Mouse (Mus musculus): ENCODE data around the gene Foxk2. TPM values are rescaled to one million over a fixed set of nuclear protein-coding genes. Genes with fewer than 3 reads are reported as not detected.
"Not testable (repeated sequence)": the region's sequence is repeated elsewhere in the genome, so short reads cannot be mapped to it uniquely, and the experiment has no call there.

The Foxk2 gene
- polyA plus RNA-seq, 1 experiment from 2014 or later: 7.1 TPM

DNA sequence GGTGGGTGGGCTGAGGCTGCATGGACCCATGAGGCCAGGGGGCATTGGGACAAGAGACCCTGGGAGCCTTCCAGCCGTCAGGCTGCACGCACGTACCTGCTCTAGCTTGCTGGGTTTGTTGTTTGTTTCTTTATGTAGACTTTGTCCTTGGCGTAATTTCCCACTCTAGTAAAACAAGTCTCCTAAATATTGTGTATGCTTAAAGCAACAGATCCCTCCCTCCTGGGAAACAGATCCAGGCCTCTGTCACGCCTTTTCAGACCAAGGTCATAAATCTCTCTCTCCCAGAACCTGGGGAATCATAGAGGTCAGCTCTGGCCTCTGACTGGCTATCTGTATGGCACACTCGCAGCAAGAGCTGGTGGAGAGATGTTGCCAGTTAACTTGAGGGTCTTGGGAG, 47.9 kb downstream of the Foxk2 start:
- peaks cover 65% of the 10 kb centered on the region for H3K36me3 ChIP-seq (ENCODE audit: insufficient read depth, low read length)
- H3K27me3 ChIP-seq (ENCODE audit: insufficient read depth, low read length); H3K4me3 ChIP-seq (ENCODE audit: low read length); ATAC-seq (ENCODE audit: low FRiP score, low TSS enrichment); H3K9ac ChIP-seq (replicated peaks; ENCODE audit: low read length); H3K27ac ChIP-seq (ENCODE audit: low read length); H3K4me2 ChIP-seq (replicated peaks; ENCODE audit: low read depth, low read length); H3K9me3 ChIP-seq (ENCODE audit: low read length); H3K4me1 ChIP-seq (ENCODE audit: insufficient read depth, low read length): not testable (repeated sequence)
- WGBS: 68% methylated on average over 6 of the region's 6 CpGs

GRCm38 (mm10) chr11:121326034-121326433, 66.2 kb downstream of the Foxk2 start:
- 65% methylated on average over 1 of the region's 1 CpGs for WGBS

GRCm38 (mm10) chr11:121326681-121327080, 66.9 kb downstream of the Foxk2 start:
- Histone ChIP-seq H3K27ac (ENCODE audit: low read length) (no peak overlapping the region), H3K9me3 (ENCODE audit: low read length) (0 out of 2 replicates have a peak, but pooled peaks cover 2% of the 10 kb centered on the region), H3K27me3 (ENCODE audit: insufficient read depth, low read length) (no peaks in the 10 kb centered on the region), H3K4me1 (ENCODE audit: insufficient read depth, low read length) (no peaks in the 10 kb centered on the region), H3K4me3 (ENCODE audit: low read length) (no peak overlapping the region), H3K36me3 (ENCODE audit: insufficient read depth, low read length) (peaks cover 38% of the 10 kb centered on the region), H3K9ac (replicated peaks; ENCODE audit: low read length) (no peak overlapping the region), H3K4me2 (replicated peaks; ENCODE audit: low read depth, low read length) (no peak overlapping the region)
- 96% methylated on average over 5 of the region's 5 CpGs for WGBS
- ATAC-seq (ENCODE audit: low FRiP score, low TSS enrichment): no peak

More at GRCm38 (mm10) chr11:121326034-121326433, 66.2 kb downstream of the Foxk2 start:
- Histone ChIP-seq H3K9me3 (ENCODE audit: low read length) (0 out of 2 replicates have a peak, but pooled peaks cover 4% of the 10 kb centered on the region), H3K9ac (replicated peaks; ENCODE audit: low read length) (no peak overlapping the region), H3K4me3 (ENCODE audit: low read length) (no peak overlapping the region), H3K27me3 (ENCODE audit: insufficient read depth, low read length) (no peaks in the 10 kb centered on the region), H3K4me2 (replicated peaks; ENCODE audit: low read depth, low read length) (no peak overlapping the region), H3K36me3 (ENCODE audit: insufficient read depth, low read length) (peaks cover 38% of the 10 kb centered on the region), H3K27ac (ENCODE audit: low read length) (no peak overlapping the region), H3K4me1 (ENCODE audit: insufficient read depth, low read length) (no peaks in the 10 kb centered on the region)
- ATAC-seq (ENCODE audit: low FRiP score, low TSS enrichment): no peak

DNA sequence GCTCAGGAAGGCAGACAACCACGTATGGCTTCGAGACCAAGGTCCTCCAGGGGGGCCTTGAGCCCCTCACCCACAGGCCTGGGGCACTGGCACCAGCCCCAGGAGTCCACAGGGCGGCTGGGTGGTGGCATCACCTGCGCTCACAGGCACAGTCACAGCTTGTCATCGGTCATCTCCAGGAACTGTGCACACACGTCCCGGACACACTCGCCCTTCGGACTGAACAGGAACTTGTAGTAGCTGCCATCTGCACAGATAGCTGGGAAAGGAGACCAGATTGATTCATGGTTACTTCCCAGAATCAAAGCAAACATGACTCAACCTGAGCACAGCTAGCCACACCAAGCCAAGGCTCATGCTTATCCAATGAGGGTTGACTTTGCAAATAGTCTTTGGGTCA, 68.4 kb downstream of the Foxk2 start:
- H3K9ac ChIP-seq (replicated peaks; ENCODE audit: low read length): no peak overlapping the region
- H3K36me3 ChIP-seq (ENCODE audit: insufficient read depth, low read length): peaks cover 42% of the 10 kb centered on the region
- no peak for ATAC-seq (ENCODE audit: low FRiP score, low TSS enrichment)
- 96% methylated on average over 9 of the region's 9 CpGs for WGBS
- H3K4me3 ChIP-seq (ENCODE audit: low read length): no peak overlapping the region
- H3K27ac ChIP-seq (ENCODE audit: low read length): no peak overlapping the region
- no peaks in the 10 kb centered on the region for H3K4me1 ChIP-seq (ENCODE audit: insufficient read depth, low read length)
- no peak overlapping the region for H3K4me2 ChIP-seq (replicated peaks; ENCODE audit: low read depth, low read length)
- no peaks in the 10 kb centered on the region for H3K9me3 ChIP-seq (ENCODE audit: low read length)
- H3K27me3 ChIP-seq (ENCODE audit: insufficient read depth, low read length): no peaks in the 10 kb centered on the region

DNA sequence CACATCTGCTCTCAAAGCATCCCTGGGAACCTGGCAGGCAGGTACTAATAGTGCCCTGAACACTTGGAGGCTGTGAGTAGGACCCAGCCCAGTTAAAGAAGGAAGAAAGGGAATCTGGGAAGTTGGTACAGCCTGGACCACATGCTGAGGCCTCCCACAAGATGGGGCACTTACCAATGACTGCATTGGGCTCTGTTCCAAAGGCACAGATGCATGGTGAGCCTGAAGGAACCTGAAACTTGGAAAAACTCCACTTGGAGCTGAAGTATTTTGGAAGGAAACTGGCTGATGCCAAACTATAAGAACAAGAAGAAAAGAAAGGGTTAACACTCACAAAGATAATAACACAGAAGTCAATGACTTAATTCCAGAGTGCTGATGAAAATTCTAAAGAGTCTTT, 68.8 kb downstream of the Foxk2 start:
- no peak overlapping the region for H3K27ac ChIP-seq (ENCODE audit: low read length)
- H3K9me3 ChIP-seq (ENCODE audit: low read length): no peaks in the 10 kb centered on the region
- no peaks in the 10 kb centered on the region for H3K4me1 ChIP-seq (ENCODE audit: insufficient read depth, low read length)
- no peak overlapping the region for H3K9ac ChIP-seq (replicated peaks; ENCODE audit: low read length)
- peaks cover 44% of the 10 kb centered on the region for H3K36me3 ChIP-seq (ENCODE audit: insufficient read depth, low read length)
- H3K4me3 ChIP-seq (ENCODE audit: low read length): no peak overlapping the region
- H3K27me3 ChIP-seq (ENCODE audit: insufficient read depth, low read length): no peaks in the 10 kb centered on the region
- no peak overlapping the region for H3K4me2 ChIP-seq (replicated peaks; ENCODE audit: low read depth, low read length)
- no peak for ATAC-seq (ENCODE audit: low FRiP score, low TSS enrichment)

DNA sequence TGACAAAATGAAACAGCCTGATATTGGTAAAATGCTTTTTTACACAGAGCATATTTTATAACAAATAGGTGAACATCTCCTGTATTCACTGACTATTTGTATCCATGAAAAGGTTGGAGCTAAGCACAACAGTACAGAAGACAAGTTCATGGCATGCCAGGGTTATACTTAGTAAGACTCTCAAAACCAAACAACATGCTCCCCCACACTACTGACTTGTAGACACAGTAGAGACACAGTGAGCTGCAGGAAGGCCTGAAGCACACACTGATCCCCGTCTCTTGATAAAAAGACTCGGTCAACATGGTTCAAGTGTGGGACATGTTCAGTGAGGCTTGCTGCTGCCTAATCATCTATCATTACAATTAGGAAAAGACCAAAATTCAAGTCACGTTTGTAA, 71.9 kb downstream of the Foxk2 start:
- H3K4me1 ChIP-seq (ENCODE audit: insufficient read depth, low read length): no peaks in the 10 kb centered on the region
- H3K9ac ChIP-seq (replicated peaks; ENCODE audit: low read length): no peak overlapping the region
- ATAC-seq (ENCODE audit: low FRiP score, low TSS enrichment): no peak
- H3K9me3 ChIP-seq (ENCODE audit: low read length): no peaks in the 10 kb centered on the region
- no peak overlapping the region for H3K27ac ChIP-seq (ENCODE audit: low read length)
- H3K27me3 ChIP-seq (ENCODE audit: insufficient read depth, low read length): no peaks in the 10 kb centered on the region
- H3K4me2 ChIP-seq (replicated peaks; ENCODE audit: low read depth, low read length): no peak overlapping the region
- H3K36me3 ChIP-seq (ENCODE audit: insufficient read depth, low read length): peaks cover 65% of the 10 kb centered on the region
- no peak overlapping the region for H3K4me3 ChIP-seq (ENCODE audit: low read length)
- 91% methylated on average over 3 of the region's 3 CpGs for WGBS

DNA sequence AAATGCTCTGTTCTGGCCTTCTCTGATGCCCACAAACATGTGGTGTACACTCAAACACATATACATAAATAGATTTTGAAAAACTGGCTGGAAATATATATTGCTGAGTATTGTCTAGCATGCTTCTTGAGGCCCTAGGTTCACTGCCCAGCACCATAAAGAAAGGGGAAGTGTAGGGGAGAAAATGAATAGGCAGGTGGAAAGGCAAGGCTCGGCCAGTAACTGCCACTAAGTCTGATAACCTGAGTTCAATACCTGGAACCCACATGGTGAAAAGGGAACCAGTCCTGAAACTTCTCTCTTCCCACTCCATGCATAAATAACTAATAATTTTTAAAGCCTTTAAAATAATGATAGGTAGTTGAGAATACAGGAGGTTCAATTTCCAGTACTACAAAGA, 79.9 kb downstream of the Foxk2 start:
- Histone ChIP-seq H3K4me2 (replicated peaks; ENCODE audit: low read depth, low read length) (no peak overlapping the region), H3K9me3 (ENCODE audit: low read length) (no peaks in the 10 kb centered on the region), H3K27me3 (ENCODE audit: insufficient read depth, low read length) (no peaks in the 10 kb centered on the region), H3K9ac (replicated peaks; ENCODE audit: low read length) (no peak overlapping the region), H3K27ac (ENCODE audit: low read length) (no peak overlapping the region), H3K36me3 (ENCODE audit: insufficient read depth, low read length) (peaks cover 23% of the 10 kb centered on the region), H3K4me1 (ENCODE audit: insufficient read depth, low read length) (no peaks in the 10 kb centered on the region), H3K4me3 (ENCODE audit: low read length) (no peak overlapping the region)
- WGBS: 84% methylated on average over 1 of the region's 1 CpGs
- no peak for ATAC-seq (ENCODE audit: low FRiP score, low TSS enrichment)

DNA sequence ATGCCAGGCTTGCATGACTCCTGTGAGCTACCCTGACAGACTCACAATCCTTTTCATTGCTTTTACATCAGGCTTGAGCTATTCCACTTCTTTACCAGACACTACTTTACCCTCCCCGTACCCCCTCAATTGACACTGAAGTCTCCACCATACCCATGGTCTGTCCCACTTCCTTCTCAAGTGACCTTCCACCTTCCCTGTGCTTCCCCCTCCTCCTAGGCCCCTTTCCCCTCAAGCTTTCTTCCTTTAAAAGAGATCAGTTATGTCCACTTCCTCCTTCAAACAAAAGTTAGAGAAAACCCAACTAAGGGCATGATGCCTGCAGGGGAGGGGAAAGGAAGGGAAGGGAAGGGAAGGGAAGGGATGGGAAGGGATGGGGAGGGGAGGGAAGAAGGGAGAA, 80.5 kb downstream of the Foxk2 start:
- Histone ChIP-seq H3K4me2 (replicated peaks; ENCODE audit: low read depth, low read length) (no peak overlapping the region), H3K4me1 (ENCODE audit: insufficient read depth, low read length) (no peaks in the 10 kb centered on the region), H3K27ac (ENCODE audit: low read length) (no peak overlapping the region), H3K9me3 (ENCODE audit: low read length) (no peaks in the 10 kb centered on the region), H3K36me3 (ENCODE audit: insufficient read depth, low read length) (peaks cover 18% of the 10 kb centered on the region), H3K4me3 (ENCODE audit: low read length) (no peak overlapping the region), H3K9ac (replicated peaks; ENCODE audit: low read length) (no peak overlapping the region), H3K27me3 (ENCODE audit: insufficient read depth, low read length) (no peaks in the 10 kb centered on the region)
- ATAC-seq (ENCODE audit: low FRiP score, low TSS enrichment): no peak
- 75% methylated on average over 1 of the region's 1 CpGs for WGBS

GRCm38 (mm10) chr11:121342423-121342822, 82.6 kb downstream of the Foxk2 start:
- H3K36me3 ChIP-seq (ENCODE audit: insufficient read depth, low read length): peaks cover 15% of the 10 kb centered on the region
- H3K9me3 ChIP-seq (ENCODE audit: low read length); H3K4me3 ChIP-seq (ENCODE audit: low read length); H3K9ac ChIP-seq (replicated peaks; ENCODE audit: low read length); H3K4me2 ChIP-seq (replicated peaks; ENCODE audit: low read depth, low read length); ATAC-seq (ENCODE audit: low FRiP score, low TSS enrichment); H3K27ac ChIP-seq (ENCODE audit: low read length); H3K4me1 ChIP-seq (ENCODE audit: insufficient read depth, low read length); H3K27me3 ChIP-seq (ENCODE audit: insufficient read depth, low read length): not testable (repeated sequence)
- no CpG with 5 or more reads among the region's 1 CpGs for WGBS

DNA sequence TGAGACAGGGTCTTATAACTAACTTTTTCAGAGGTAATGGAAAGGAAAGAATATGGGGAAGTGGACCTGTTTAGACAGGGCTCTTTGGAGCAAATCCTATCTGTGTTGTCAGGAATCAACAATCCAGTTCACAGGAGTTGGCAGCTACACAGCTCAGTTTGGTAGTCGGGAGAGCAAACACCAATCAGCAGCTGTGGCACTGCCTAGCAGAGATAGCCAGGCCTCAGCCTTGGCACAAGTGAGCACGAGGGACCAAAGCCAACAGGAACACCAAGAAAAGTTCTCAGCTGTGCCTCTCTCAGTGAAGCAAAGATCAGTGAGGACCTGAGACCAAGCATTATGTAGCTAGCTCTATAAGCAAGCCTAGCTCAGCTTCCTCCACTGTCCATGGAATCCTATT, 87.2 kb downstream of the Foxk2 start:
- Histone ChIP-seq H3K4me1 (ENCODE audit: insufficient read depth, low read length) (no peaks in the 10 kb centered on the region), H3K36me3 (ENCODE audit: insufficient read depth, low read length) (peaks cover 22% of the 10 kb centered on the region), H3K27me3 (ENCODE audit: insufficient read depth, low read length) (no peaks in the 10 kb centered on the region), H3K27ac (ENCODE audit: low read length) (no peak overlapping the region), H3K9ac (replicated peaks; ENCODE audit: low read length) (no peak overlapping the region), H3K9me3 (ENCODE audit: low read length) (no peaks in the 10 kb centered on the region), H3K4me3 (ENCODE audit: low read length) (no peak overlapping the region), H3K4me2 (replicated peaks; ENCODE audit: low read depth, low read length) (no peak overlapping the region)
- no peak for ATAC-seq (ENCODE audit: low FRiP score, low TSS enrichment)
- 93% methylated on average over 2 of the region's 2 CpGs for WGBS

- Histone ChIP-seq H3K9me3 (ENCODE audit: low read length) (no peaks in the 10 kb centered on the region), H3K36me3 (ENCODE audit: insufficient read depth, low read length) (peaks cover 22% of the 10 kb centered on the region), H3K27ac (ENCODE audit: low read length) (no peak overlapping the region), H3K27me3 (ENCODE audit: insufficient read depth, low read length) (no peaks in the 10 kb centered on the region), H3K9ac (replicated peaks; ENCODE audit: low read length) (no peak overlapping the region), H3K4me1 (ENCODE audit: insufficient read depth, low read length) (peaks cover 7% of the 10 kb centered on the region), H3K4me2 (replicated peaks; ENCODE audit: low read depth, low read length) (no peak overlapping the region), H3K4me3 (ENCODE audit: low read length) (no peak overlapping the region)
- 98% methylated on average over 2 of the region's 2 CpGs for WGBS
- ATAC-seq (ENCODE audit: low FRiP score, low TSS enrichment): no peak
These were observed 88.4 kb downstream of the Foxk2 start for GRCm38 (mm10) chr11:121348166-121348565.

Data from kidney, embryonic 16.5 days (tissue).